Mouse (Mus musculus): ENCODE data around the gene Mre11a. TPM values are rescaled to one million over a fixed set of nuclear protein-coding genes. Genes with fewer than 3 reads are reported as not detected.

Gene Mre11a
- total and polyA plus RNA-seq, 3 experiments: 27.7 to 47.3 (median 45.7) TPM

DNA sequence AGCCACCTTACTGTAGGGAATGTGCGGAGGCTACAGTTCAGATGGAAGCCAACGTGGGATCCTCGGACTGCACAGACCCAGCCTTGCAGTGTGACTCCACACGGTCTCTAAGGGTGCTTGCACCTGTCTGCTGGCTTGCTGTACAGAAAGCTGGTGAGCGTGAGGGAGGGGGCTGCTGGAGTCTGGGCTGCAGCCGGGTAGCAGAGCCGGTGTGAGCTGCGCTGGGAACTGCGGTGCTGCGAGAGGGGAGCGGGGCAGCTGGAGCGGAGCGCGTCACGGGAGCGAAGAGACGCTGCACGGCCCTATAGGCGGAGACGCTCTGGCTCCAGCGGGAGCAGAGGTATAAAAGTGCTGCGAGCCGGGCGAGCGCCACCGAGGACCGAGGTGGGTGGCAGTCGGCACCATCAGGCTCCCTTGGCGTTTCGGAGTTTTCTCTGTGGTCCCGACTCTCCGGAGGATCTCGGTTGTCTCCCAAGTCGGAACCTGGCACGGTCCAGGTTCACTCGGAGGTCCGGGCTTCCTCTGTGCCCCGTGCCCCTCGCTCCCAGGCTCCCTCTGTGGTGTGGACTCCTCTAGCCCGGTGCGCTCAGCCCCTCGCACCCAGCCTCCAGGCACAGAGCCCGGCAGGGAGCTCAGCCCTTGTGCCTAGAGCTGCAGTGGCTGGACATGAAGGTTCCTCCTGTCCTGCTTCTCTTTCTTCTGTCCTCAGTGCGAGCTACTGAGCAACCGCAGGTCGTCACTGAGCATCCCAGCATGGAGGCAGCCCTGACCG is 75.6 kb downstream of the Mre11a start, which contains the start of gene Gpr83:
Gene Gpr83, plus strand, starts transcription at position 343 of the 772 bp plus-strand sequence.
- H3K4me1 ChIP-seq (ENCODE audit: control insufficient read depth in 1 of 2, insufficient read depth in 2 of 2): no peaks in the 10 kb centered on the region
- no peak within 1 kb of the TSS for H3K4me2 ChIP-seq (ENCODE audit: insufficient read depth, low read depth, poor library complexity, severe bottlenecking)
- TF ChIP-seq ZNF384 (IDR thresholded peaks at IDR 0.05; ENCODE audit: low read depth, low read length): no peak
- no peak for TF ChIP-seq IRF4 (IDR thresholded peaks at IDR 0.05; ENCODE audit: low read depth, low read length)
- no peak for TF ChIP-seq MAX (IDR thresholded peaks at IDR 0.05; ENCODE audit: low read length)
- TF ChIP-seq JUND (conservative IDR thresholded peaks at IDR 0.05; ENCODE audit: low read depth, low read length): no peak
- TF ChIP-seq HCFC1 (IDR thresholded peaks at IDR 0.05; ENCODE audit: low read depth, low read length): no peak
- no peak for TF ChIP-seq TCF12 (IDR thresholded peaks at IDR 0.05; ENCODE audit: low read depth, low read length)
- TF ChIP-seq E2F4 (IDR thresholded peaks at IDR 0.05; ENCODE audit: insufficient replicate concordance, low read depth, low read length): no peak
- no peak for TF ChIP-seq JUN (IDR thresholded peaks at IDR 0.05; ENCODE audit: insufficient read depth, low read depth, low read length)
- TF ChIP-seq GABPA (IDR thresholded peaks at IDR 0.05; ENCODE audit: insufficient replicate concordance, low read depth, low read length): no peak
- TF ChIP-seq EP300 (IDR thresholded peaks at IDR 0.05; ENCODE audit: low read length): no peak
- no peak for TF ChIP-seq MEF2A (IDR thresholded peaks at IDR 0.05; ENCODE audit: borderline replicate concordance, low read depth, low read length)
- TF ChIP-seq ZMIZ1 (IDR thresholded peaks at IDR 0.05; ENCODE audit: low read depth, low read length): no peak
- TF ChIP-seq NRF1 (IDR thresholded peaks at IDR 0.05; ENCODE audit: low read depth, low read length): no peak
- TF ChIP-seq POLR2AphosphoS2 (IDR thresholded peaks at IDR 0.05; ENCODE audit: low read depth, low read length): no peak
- TF ChIP-seq BHLHE40 (IDR thresholded peaks at IDR 0.05; ENCODE audit: low read depth, low read length): no peak
- peaks cover 2% of the 10 kb centered on the region for H3K27me3 ChIP-seq (replicated peaks)
- no peak for DNase-seq (ENCODE audit: extremely low read depth)
- H3K9me3 ChIP-seq (replicated peaks; ENCODE audit: low read length): no peaks in the 10 kb centered on the region
- H3K79me2 ChIP-seq (replicated peaks; ENCODE audit: control insufficient read depth, extremely low read depth, insufficient read depth, poor library complexity, severe bottlenecking): no peaks in the 10 kb centered on the region
- no peak within 1 kb of the TSS for H3K4me3 ChIP-seq (replicated peaks in 1 of 3; ENCODE audit: low read depth in 2 of 3, low read length in 2 of 3, poor library complexity in 1 of 3)
- dilution Hi-C loops (cut with MboI; ENCODE audit: extremely low pct_ligation_motif_present, extremely low pct_unique_long_range_greater_than_20kb, low sequenced_read_pairs) (no loop called here), in situ Hi-C loops (cut with MboI; ENCODE audit: low pct_ligation_motif_present, low pct_unique_long_range_greater_than_20kb, low sequenced_read_pairs) (loop anchor here (5.0 kb wide), 1 partner anchor 157 kb away; no protein-coding TSS in a partner anchor)
- no peak within 1 kb of the TSS for H3K27ac ChIP-seq (ENCODE audit: insufficient read depth, low read depth)
- H3K36me3 ChIP-seq (replicated peaks in 1 of 2; ENCODE audit: control insufficient read depth in 1 of 2, insufficient read depth in 1 of 2, low read length in 1 of 2): no peaks in the 10 kb centered on the region
- H3K9ac ChIP-seq (ENCODE audit: insufficient read depth, low read depth): no peak within 1 kb of the TSS

DNA sequence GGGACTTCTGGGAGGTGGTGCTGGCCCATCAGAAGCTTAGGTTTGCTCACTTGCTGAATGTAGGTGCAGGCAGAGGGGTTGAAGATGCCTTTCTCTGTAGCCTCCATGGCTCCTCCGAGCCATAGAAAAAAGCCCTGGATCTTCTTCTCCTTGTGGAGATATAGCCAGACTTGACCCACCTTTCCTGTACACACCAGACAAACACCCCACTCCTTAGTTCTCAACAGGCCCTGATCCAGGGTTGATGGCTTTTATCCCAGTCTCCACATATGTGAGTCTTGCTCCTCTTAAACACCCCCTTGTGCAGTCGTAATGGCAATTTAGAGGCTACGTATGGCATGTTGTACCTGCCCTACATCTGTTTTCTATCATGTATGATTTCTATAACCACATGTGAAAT is 78.7 kb downstream of the Mre11a start:
- H3K36me3 ChIP-seq (replicated peaks in 1 of 2; ENCODE audit: control insufficient read depth in 1 of 2, insufficient read depth in 1 of 2, low read length in 1 of 2): no peaks in the 10 kb centered on the region
- DNase-seq (ENCODE audit: extremely low read depth): no peak
- H3K27ac ChIP-seq (ENCODE audit: insufficient read depth, low read depth): no peak overlapping the region
- H3K4me3 ChIP-seq (replicated peaks in 1 of 3; ENCODE audit: low read depth in 2 of 3, low read length in 2 of 3, poor library complexity in 1 of 3): no peak overlapping the region
- no peak overlapping the region for H3K4me2 ChIP-seq (ENCODE audit: insufficient read depth, low read depth, poor library complexity, severe bottlenecking)
- dilution Hi-C loops (cut with MboI; ENCODE audit: extremely low pct_ligation_motif_present, extremely low pct_unique_long_range_greater_than_20kb, low sequenced_read_pairs) (no loop called here), in situ Hi-C loops (cut with MboI; ENCODE audit: low pct_ligation_motif_present, low pct_unique_long_range_greater_than_20kb, low sequenced_read_pairs) (no loop called here)
- TF ChIP-seq NELFE (IDR thresholded peaks at IDR 0.05; ENCODE audit: low read depth, low read length) (no peak), ZKSCAN1 (IDR thresholded peaks at IDR 0.05; ENCODE audit: borderline replicate concordance, low read depth, low read length) (no peak), MEF2A (IDR thresholded peaks at IDR 0.05; ENCODE audit: borderline replicate concordance, low read depth, low read length) (no peak)
- peaks cover 2% of the 10 kb centered on the region for H3K27me3 ChIP-seq (replicated peaks)
- H3K9ac ChIP-seq (ENCODE audit: insufficient read depth, low read depth): no peak overlapping the region
- no peaks in the 10 kb centered on the region for H3K79me2 ChIP-seq (replicated peaks; ENCODE audit: control insufficient read depth, extremely low read depth, insufficient read depth, poor library complexity, severe bottlenecking)
- H3K4me1 ChIP-seq (ENCODE audit: control insufficient read depth in 1 of 2, insufficient read depth in 2 of 2): peaks cover 0 to 9% of the 10 kb centered on the region in 2 experiments; a peak in 1 of 4 replicates
- H3K9me3 ChIP-seq (replicated peaks; ENCODE audit: low read length): no peaks in the 10 kb centered on the region

Measured in CH12.LX (cell line).